Mouse (Mus musculus): ENCODE results near the gene Tmem87a.
A peak's percentile ranks its signal among the peaks of the same experiment; 100 is the strongest.

The Tmem87a gene

GRCm38 (mm10) chr2:120403986-120404822 lies at the start of gene Tmem87a:
Gene Tmem87a, minus strand, starts transcription at chr2:120404113.
- DNase-seq (ENCODE audit: low spot score), result peak; percentile 78

GRCm38 (mm10) chr2:120452600-120452999 lies 48.7 kb upstream of the Tmem87a start:
- DNase-seq (ENCODE audit: low spot score), result no peak

- DNase-seq (ENCODE audit: low spot score), result no peak
Measured at GRCm38 (mm10) chr2:120450724-120451123, 46.8 kb upstream of the Tmem87a start.

GRCm38 (mm10) chr2:120447306-120447705 lies 43.4 kb upstream of the Tmem87a start:
- no peak for DNase-seq (ENCODE audit: low spot score)

GRCm38 (mm10) chr2:120446373-120446772 lies 42.5 kb upstream of the Tmem87a start:
- DNase-seq (ENCODE audit: low spot score), result no peak

GRCm38 (mm10) chr2:120444486-120444885 lies 40.6 kb upstream of the Tmem87a start:
- DNase-seq (ENCODE audit: low spot score), result no peak

GRCm38 (mm10) chr2:120424386-120424785 lies 20.5 kb upstream of the Tmem87a start:
- no peak for DNase-seq (ENCODE audit: low spot score)

GRCm38 (mm10) chr2:120414738-120415414 lies 11.0 kb upstream of the Tmem87a start:
- DNase-seq (ENCODE audit: low spot score), result no peak

- no peak for DNase-seq (ENCODE audit: low spot score)
Measured at GRCm38 (mm10) chr2:120414113-120414512, 10.2 kb upstream of the Tmem87a start.

GRCm38 (mm10) chr2:120411096-120411628 lies 7.2 kb upstream of the Tmem87a start:
- DNase-seq (ENCODE audit: low spot score), result no peak

- DNase-seq (ENCODE audit: low spot score), result no peak
Measured at GRCm38 (mm10) chr2:120404823-120405765, 1.2 kb upstream of the Tmem87a start.

- DNase-seq (ENCODE audit: low spot score), result no peak
Measured at GRCm38 (mm10) chr2:120403653-120403985, 294 bp downstream of the Tmem87a start, which contains the start of gene Ganc. Gene Ganc, plus strand, starts transcription at chr2:120403896.

- no peak for DNase-seq (ENCODE audit: low spot score)
Measured at GRCm38 (mm10) chr2:120402813-120403212, 1.1 kb downstream of the Tmem87a start.

- DNase-seq (ENCODE audit: low spot score), result no peak
Measured at GRCm38 (mm10) chr2:120397951-120398350, 6.0 kb downstream of the Tmem87a start.

- no peak for DNase-seq (ENCODE audit: low spot score)
Measured at GRCm38 (mm10) chr2:120392406-120392805, 11.5 kb downstream of the Tmem87a start.

GRCm38 (mm10) chr2:120390934-120391333 lies 13.0 kb downstream of the Tmem87a start:
- DNase-seq (ENCODE audit: low spot score), result no peak

GRCm38 (mm10) chr2:120389376-120389775 lies 14.5 kb downstream of the Tmem87a start:
- no peak for DNase-seq (ENCODE audit: low spot score)

GRCm38 (mm10) chr2:120387291-120387690 lies 16.6 kb downstream of the Tmem87a start:
- no peak for DNase-seq (ENCODE audit: low spot score)

- DNase-seq (ENCODE audit: low spot score), result no peak
Measured at GRCm38 (mm10) chr2:120386264-120386663, 17.6 kb downstream of the Tmem87a start.

GRCm38 (mm10) chr2:120373858-120374257 lies 30.1 kb downstream of the Tmem87a start:
- no peak for DNase-seq (ENCODE audit: low spot score)

GRCm38 (mm10) chr2:120367416-120368207 lies 36.3 kb downstream of the Tmem87a start:
- no peak for DNase-seq (ENCODE audit: low spot score)

Measured in ovary, postnatal 10 days (tissue).